In the genomic region with DNA sequence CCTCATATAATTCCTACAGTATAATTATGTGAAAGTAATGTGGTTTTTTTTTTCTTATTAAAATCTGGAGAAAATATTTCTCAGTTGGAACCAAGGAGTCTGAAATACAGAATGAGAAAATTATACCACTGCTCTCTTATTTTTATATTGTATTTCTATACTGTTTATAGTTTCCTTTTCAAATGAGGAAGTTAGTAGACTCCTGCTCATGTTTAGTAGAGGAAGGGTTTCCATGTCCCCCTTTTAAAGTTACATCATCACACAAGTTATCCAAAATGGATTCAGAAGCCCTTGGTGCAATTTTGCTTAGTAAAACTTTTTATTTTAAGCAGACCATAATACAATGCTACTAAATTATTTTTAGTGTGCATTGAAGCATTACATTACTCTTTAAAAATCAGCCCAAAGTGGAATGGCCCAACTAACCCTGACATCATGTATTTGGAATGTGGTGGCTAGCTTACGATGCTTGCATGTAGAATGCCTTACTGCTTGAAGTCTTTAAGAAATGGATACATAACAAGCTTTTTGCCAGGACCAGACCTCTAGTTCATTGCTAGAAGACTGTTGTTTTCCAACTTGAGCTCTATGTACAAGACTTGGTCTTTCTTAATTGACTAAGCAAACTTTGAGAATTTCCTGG, we compare ENCODE assay signal across 22 mouse cellular contexts.
DNase-seq lines count a peak whose midpoint lies in the region; ATAC-seq and TF ChIP-seq lines count a peak whose summit lies in the region.
"Had no signal": no experiment of that assay in that cellular context is flagged by ENCODE, and none has a peak within 500 bp of the region (broad histone marks: within the 10 kb centered on the region; RNA-seq: fewer than 3 reads in every experiment).

No protein-coding gene starts in this region.

- no peaks in the 10 kb centered on the region for H3K27me3 ChIP-seq in MEL (ENCODE audit: control insufficient read depth in 1 of 2, insufficient read depth in 2 of 2, low read length in 2 of 2)
- H3K27me3 ChIP-seq: embryonic facial prominence, embryonic 12.5 days; forebrain, embryonic 12.5 days; hindbrain, embryonic 13.5 days had no signal

- no peaks in the 10 kb centered on the region for H3K9me3 ChIP-seq in MEL (replicated peaks; ENCODE audit: insufficient read depth, low read length)
- H3K9me3 ChIP-seq: embryonic facial prominence, embryonic 12.5 days; forebrain, embryonic 12.5 days; G1E; hindbrain, embryonic 13.5 days had no signal

- TF ChIP-seq EP300 in MEL (IDR thresholded peaks at IDR 0.05; ENCODE audit: low read depth in 1 of 2, low read length in 2 of 2) = no peak

- no peak for TF ChIP-seq RAD21 in MEL (IDR thresholded peaks at IDR 0.05; ENCODE audit: low read depth, low read length)

- no peak overlapping the region for H3K9ac ChIP-seq in MEL (ENCODE audit: control insufficient read depth, low read depth, low read length, poor library complexity, severe bottlenecking)
- H3K9ac ChIP-seq: embryonic facial prominence, embryonic 12.5 days; forebrain, embryonic 12.5 days; hindbrain, embryonic 13.5 days had no signal

- H3K79me2 ChIP-seq in MEL (ENCODE audit: control insufficient read depth, insufficient read depth, low read length, poor library complexity) = 0 out of 2 replicates have a peak, but pooled peaks cover under 1% of the 10 kb centered on the region

- no peak for TF ChIP-seq CTCF in MEL (IDR thresholded peaks at IDR 0.05 in 2 of 3, conservative IDR thresholded peaks at IDR 0.05 in 1 of 3; ENCODE audit: control insufficient read depth in 1 of 3, insufficient read depth in 1 of 3, low read depth in 2 of 3, low read length in 3 of 3, poor library complexity in 1 of 3, severe bottlenecking in 1 of 3)

- no peak for TF ChIP-seq POLR2A in MEL (IDR thresholded peaks at IDR 0.05; ENCODE audit: control insufficient read depth in 1 of 2, insufficient read depth in 1 of 2, low read depth in 1 of 2, low read length in 2 of 2, poor library complexity in 1 of 2)

- H3K36me3 ChIP-seq in MEL (ENCODE audit: control insufficient read depth in 1 of 2, insufficient read depth in 2 of 2, low read length in 2 of 2) = peaks cover 2 to 41% of the 10 kb centered on the region in 2 experiments; a peak in 3 of 4 replicates

- no peaks in the 10 kb centered on the region for H3K4me1 ChIP-seq in MEL (ENCODE audit: control insufficient read depth in 1 of 2, insufficient read depth in 2 of 2, low read length in 2 of 2)

- DNase-seq in 3T3-L1 (ENCODE audit: low read depth, low spot score) (peak; percentile 42), MEL (ENCODE audit: low read depth, low spot score) (peak; percentile 23)
- DNase-seq in layer of hippocampus, postnatal 36 days = no peak
- DNase-seq in thymus, postnatal 10 days (ENCODE audit: low spot score in 2 of 2) = no peak
- DNase-seq: adrenal gland, adult 8-10 months; adrenal gland, postnatal 36 days; B cell, adult 2 months; cerebellum, adult 8-10 months; cerebellum, postnatal 14 days; gastrocnemius, adult 2 months; gastrocnemius, postnatal 25 days; heart, adult 11 months; heart, postnatal 10 days had no signal

- H3K4me3 ChIP-seq in MEL (ENCODE audit: control insufficient read depth in 1 of 2, insufficient read depth in 1 of 2, low read depth in 2 of 2, low read length in 2 of 2) = no peak overlapping the region
- H3K4me3 ChIP-seq: embryonic facial prominence, embryonic 12.5 days; forebrain, embryonic 12.5 days; gastrocnemius, adult 2 months; hindbrain, embryonic 13.5 days had no signal

- peak; percentile 58 for ATAC-seq in common myeloid progenitor, adult 5-6 weeks (replicated peaks; ENCODE audit: low read depth, poor library complexity, severe bottlenecking)
- peak; percentile 49; the same call in 1 of the 2 replicates for ATAC-seq in megakaryocyte progenitor cell, adult 5-6 weeks (replicated peaks; ENCODE audit: poor library complexity)
- ATAC-seq: CD4-positive, CD25-positive, alpha-beta regulatory T cell, adult 4 months; forebrain, embryonic 16.5 days; hindbrain, postnatal 0 days had no signal

- H3K27ac ChIP-seq in MEL (ENCODE audit: control insufficient read depth, low read depth, low read length) = no peak overlapping the region
- H3K27ac ChIP-seq: embryonic facial prominence, embryonic 12.5 days; forebrain, embryonic 12.5 days; gastrocnemius, adult 2 months; hindbrain, embryonic 13.5 days; hindbrain, postnatal 0 days had no signal

TF ChIP-seq in MEL, 35 proteins besides CTCF, POLR2A, EP300 and RAD21:
- no peak for TF ChIP-seq USF2 (IDR thresholded peaks at IDR 0.05; ENCODE audit: borderline replicate concordance in 1 of 2, insufficient read depth in 1 of 2, low read depth in 1 of 2, low read length in 2 of 2)
- no peak for TF ChIP-seq MYC (IDR thresholded peaks at IDR 0.05; ENCODE audit: low read depth, low read length)
- no peak for TF ChIP-seq ETS1 (IDR thresholded peaks at IDR 0.05; ENCODE audit: low read depth, low read length)
- no peak for TF ChIP-seq POLR2AphosphoS5 (IDR thresholded peaks at IDR 0.05; ENCODE audit: borderline replicate concordance, low read depth, low read length)
- no peak for TF ChIP-seq CHD2 (IDR thresholded peaks at IDR 0.05; ENCODE audit: low read length)
- TF ChIP-seq E2F4 (IDR thresholded peaks at IDR 0.05; ENCODE audit: borderline replicate concordance, low read depth, low read length) = no peak
- TF ChIP-seq ZC3H11A (IDR thresholded peaks at IDR 0.05; ENCODE audit: low read depth, low read length) = no peak
- no peak for TF ChIP-seq NRF1 (IDR thresholded peaks at IDR 0.05; ENCODE audit: insufficient read depth, low read depth, low read length, poor library complexity, severe bottlenecking)
- no peak for TF ChIP-seq ELF1 (IDR thresholded peaks at IDR 0.05; ENCODE audit: low read depth, low read length)
- no peak for TF ChIP-seq ZNF384 (IDR thresholded peaks at IDR 0.05; ENCODE audit: low read depth, low read length)
- no peak for TF ChIP-seq ZMIZ1 (IDR thresholded peaks at IDR 0.05; ENCODE audit: low read depth, low read length)
- TF ChIP-seq MEF2A (IDR thresholded peaks at IDR 0.05; ENCODE audit: extremely low read depth, insufficient replicate concordance, low read depth, low read length, poor library complexity, severe bottlenecking) = no peak
- no peak for TF ChIP-seq TCF12 (IDR thresholded peaks at IDR 0.05; ENCODE audit: low read depth, low read length)
- no peak for TF ChIP-seq USF1 (IDR thresholded peaks at IDR 0.05; ENCODE audit: low read depth, low read length)
- TF ChIP-seq CHD1 (IDR thresholded peaks at IDR 0.05; ENCODE audit: low read depth, low read length) = no peak
- no peak for TF ChIP-seq MAFK (IDR thresholded peaks at IDR 0.05; ENCODE audit: borderline replicate concordance, low read depth, low read length)
- no peak for TF ChIP-seq MYB (IDR thresholded peaks at IDR 0.05; ENCODE audit: low read depth, low read length)
- no peak for TF ChIP-seq JUND (IDR thresholded peaks at IDR 0.05; ENCODE audit: low read depth, low read length)
- no peak for TF ChIP-seq MAX (IDR thresholded peaks at IDR 0.05; ENCODE audit: low read length)

Comparison
In these comparisons a context has a peak if more than half of its experiments do, and no peak if none do; other contexts are left out.
1. DNase-seq: peak in 3T3-L1 (single experiment) and MEL (single experiment); none in layer of hippocampus, postnatal 36 days (0 of 2) and thymus, postnatal 10 days (0 of 2).